Mouse (Mus musculus) frontal cortex, postnatal 25 days (tissue): ENCODE data around the gene Mosmo.

Experiments
- DNase-seq, 2 experiments: peaks; one replicate each; pipeline ENCODE4 v3.0.0; 2022; ENCODE audit warnings: low spot score in 2 of 2

The Mosmo gene

GRCm38 (mm10) chr7:120677001-120677643 lies at the start of gene Mosmo:
Gene Mosmo, plus strand, starts transcription at chr7:120677618.
- peak; percentile 34 to 35 for DNase-seq

- no peak for DNase-seq
Observed at GRCm38 (mm10) chr7:120632518-120632917, 44.9 kb upstream of the Mosmo start.

- no peak for DNase-seq
Observed at GRCm38 (mm10) chr7:120634301-120634700, 43.1 kb upstream of the Mosmo start.

GRCm38 (mm10) chr7:120634711-120635361 lies 42.6 kb upstream of the Mosmo start, which contains the start of gene Uqcrc2:
Gene Uqcrc2, plus strand, starts transcription at chr7:120635176.
- peak; percentile 65 to 75 for DNase-seq

- no peak for DNase-seq
Observed at GRCm38 (mm10) chr7:120635362-120635781, 42.0 kb upstream of the Mosmo start.

GRCm38 (mm10) chr7:120635821-120636220 lies 41.6 kb upstream of the Mosmo start:
- no peak for DNase-seq

- no peak for DNase-seq
Observed at GRCm38 (mm10) chr7:120643217-120643616, 34.2 kb upstream of the Mosmo start.

- no peak for DNase-seq
Observed at GRCm38 (mm10) chr7:120647849-120648248, 29.6 kb upstream of the Mosmo start.

GRCm38 (mm10) chr7:120662079-120662478 lies 15.3 kb upstream of the Mosmo start:
- DNase-seq: no peak

- DNase-seq: peak; percentile 61 to 69
Observed at GRCm38 (mm10) chr7:120670153-120670875, 7.1 kb upstream of the Mosmo start, which contains the start of gene Pdzd9. Gene Pdzd9, minus strand, starts transcription at chr7:120670343.

- no peak for DNase-seq
Observed at GRCm38 (mm10) chr7:120671271-120671670, 6.1 kb upstream of the Mosmo start.

GRCm38 (mm10) chr7:120677764-120678531 lies 530 bp downstream of the Mosmo start:
- peak in 1 of 2 experiments; percentile 25 for DNase-seq

- DNase-seq: no peak
Observed at GRCm38 (mm10) chr7:120679023-120679422, 1.6 kb downstream of the Mosmo start.

GRCm38 (mm10) chr7:120682002-120682401 lies 4.6 kb downstream of the Mosmo start:
- no peak for DNase-seq

- no peak for DNase-seq
Observed at GRCm38 (mm10) chr7:120684731-120685161, 7.3 kb downstream of the Mosmo start.

- DNase-seq: no peak
Observed at GRCm38 (mm10) chr7:120685227-120685626, 7.8 kb downstream of the Mosmo start.

GRCm38 (mm10) chr7:120690634-120691033 lies 13.2 kb downstream of the Mosmo start:
- no peak for DNase-seq

- DNase-seq: no peak
Observed at GRCm38 (mm10) chr7:120693831-120694375, 16.5 kb downstream of the Mosmo start.

- DNase-seq: no peak
Observed at GRCm38 (mm10) chr7:120695196-120695595, 17.8 kb downstream of the Mosmo start.

GRCm38 (mm10) chr7:120695641-120696040 lies 18.2 kb downstream of the Mosmo start:
- no peak for DNase-seq

- no peak for DNase-seq
Observed at GRCm38 (mm10) chr7:120696331-120696730, 18.9 kb downstream of the Mosmo start.
